11 mouse cellular contexts compared by ENCODE assay signal in genomic region chr4:150061432-150062225, GRCm38 (mm10). TPM values are rescaled to one million over a fixed set of nuclear protein-coding genes. Genes with fewer than 3 reads are reported as not detected.
DNase-seq lines count a peak whose midpoint lies in the region; ATAC-seq lines count a peak whose summit lies in the region.
"Had no signal": no experiment of that assay in that cellular context is flagged by ENCODE, and none has a peak within 500 bp of the region (broad histone marks: within the 10 kb centered on the region; RNA-seq: fewer than 3 reads in every experiment).

No protein-coding gene starts in this region.

- H3K27ac ChIP-seq in lung, embryonic 16.5 days (ENCODE audit: low read length): peak overlapping the region; percentile 66
- peak overlapping the region; percentile 60 for H3K27ac ChIP-seq in embryonic facial prominence, embryonic 13.5 days
- H3K27ac ChIP-seq in stomach, embryonic 15.5 days: peak overlapping the region; percentile 81
- H3K27ac ChIP-seq in forebrain, embryonic 15.5 days (replicated peaks): no peak overlapping the region
- H3K27ac ChIP-seq: heart, embryonic 15.5 days; liver, embryonic 13.5 days had no signal

- peaks cover 9% of the 10 kb centered on the region for H3K36me3 ChIP-seq in lung, embryonic 16.5 days (ENCODE audit: control insufficient read depth, insufficient read depth, low read length)
- no peaks in the 10 kb centered on the region for H3K36me3 ChIP-seq in embryonic facial prominence, embryonic 13.5 days
- no peaks in the 10 kb centered on the region for H3K36me3 ChIP-seq in stomach, embryonic 15.5 days
- no peaks in the 10 kb centered on the region for H3K36me3 ChIP-seq in forebrain, embryonic 15.5 days
- H3K36me3 ChIP-seq: heart, embryonic 15.5 days; liver, embryonic 13.5 days had no signal

- no peaks in the 10 kb centered on the region for H3K9me3 ChIP-seq in lung, embryonic 16.5 days (ENCODE audit: control insufficient read depth, low read length)
- no peaks in the 10 kb centered on the region for H3K9me3 ChIP-seq in embryonic facial prominence, embryonic 13.5 days
- no peaks in the 10 kb centered on the region for H3K9me3 ChIP-seq in stomach, embryonic 15.5 days
- H3K9me3 ChIP-seq in forebrain, embryonic 15.5 days: no peaks in the 10 kb centered on the region
- H3K9me3 ChIP-seq: G1E; heart, embryonic 15.5 days; liver, embryonic 13.5 days had no signal

- no peaks in the 10 kb centered on the region for H3K27me3 ChIP-seq in lung, embryonic 16.5 days (ENCODE audit: control insufficient read depth, insufficient read depth, low read depth, low read length)
- H3K27me3 ChIP-seq in embryonic facial prominence, embryonic 13.5 days: no peaks in the 10 kb centered on the region
- no peaks in the 10 kb centered on the region for H3K27me3 ChIP-seq in stomach, embryonic 15.5 days (replicated peaks)
- H3K27me3 ChIP-seq in forebrain, embryonic 15.5 days: no peaks in the 10 kb centered on the region
- H3K27me3 ChIP-seq: liver, embryonic 13.5 days had no signal

- no peak overlapping the region for H3K4me3 ChIP-seq in lung, embryonic 16.5 days (ENCODE audit: low read length)
- H3K4me3 ChIP-seq in embryonic facial prominence, embryonic 13.5 days: no peak overlapping the region
- H3K4me3 ChIP-seq in stomach, embryonic 15.5 days (replicated peaks): no peak overlapping the region
- no peak overlapping the region for H3K4me3 ChIP-seq in forebrain, embryonic 15.5 days
- H3K4me3 ChIP-seq: heart, embryonic 15.5 days; liver, embryonic 13.5 days had no signal

- H3K4me2 ChIP-seq in lung, embryonic 16.5 days (ENCODE audit: low read depth, low read length): no peak overlapping the region
- H3K4me2 ChIP-seq in embryonic facial prominence, embryonic 13.5 days: no peak overlapping the region
- peak overlapping the region; percentile 10; the same call in 1 of the 2 replicates for H3K4me2 ChIP-seq in stomach, embryonic 15.5 days
- no peak overlapping the region for H3K4me2 ChIP-seq in forebrain, embryonic 15.5 days (replicated peaks)
- H3K4me2 ChIP-seq: heart, embryonic 15.5 days; liver, embryonic 13.5 days had no signal

- peaks cover 30% of the 10 kb centered on the region for H3K4me1 ChIP-seq in lung, embryonic 16.5 days (replicated peaks; ENCODE audit: control insufficient read depth, insufficient read depth, low read length)
- peaks cover 29% of the 10 kb centered on the region for H3K4me1 ChIP-seq in embryonic facial prominence, embryonic 13.5 days
- H3K4me1 ChIP-seq in stomach, embryonic 15.5 days: peaks cover 22% of the 10 kb centered on the region
- H3K4me1 ChIP-seq in forebrain, embryonic 15.5 days: no peaks in the 10 kb centered on the region

- peak overlapping the region; percentile 39; the same call in 1 of the 2 replicates for H3K9ac ChIP-seq in lung, embryonic 16.5 days (ENCODE audit: low read length)
- 0 out of 2 replicates have a peak overlapping the region, but pooled peaks have one; percentile 36 for H3K9ac ChIP-seq in embryonic facial prominence, embryonic 13.5 days
- no peak overlapping the region for H3K9ac ChIP-seq in stomach, embryonic 15.5 days
- no peak overlapping the region for H3K9ac ChIP-seq in forebrain, embryonic 15.5 days (replicated peaks)
- H3K9ac ChIP-seq: heart, embryonic 15.5 days; liver, embryonic 13.5 days had no signal

- no peak for DNase-seq in lung, postnatal 36 days
- DNase-seq in kidney, adult 9 months: peak; percentile 57
- DNase-seq in frontal cortex, postnatal 36 days (ENCODE audit: low spot score in 2 of 2): no peak
- DNase-seq: liver, embryonic 13.5 days; thymus, adult 18-20 months had no signal

- peak; percentile 87 for ATAC-seq in lung, embryonic 16.5 days (ENCODE audit: low read depth)
- 0 out of 2 replicates have a peak, but pooled peaks have one; percentile 8 for ATAC-seq in embryonic facial prominence, embryonic 13.5 days (ENCODE audit: insufficient number of reproducible peaks, insufficient read depth, low FRiP score, low TSS enrichment, low read depth)
- ATAC-seq in stomach, embryonic 15.5 days (ENCODE audit: insufficient read depth, low FRiP score, low read depth): peak; percentile 78
- no peak for ATAC-seq in forebrain, embryonic 15.5 days (replicated peaks)

- 59% methylated on average over 16 of the region's 16 CpGs for WGBS in lung, embryonic 16.5 days
- WGBS in embryonic facial prominence, embryonic 13.5 days: 71% methylated on average over 16 of the region's 16 CpGs
- 73% methylated on average over 16 of the region's 16 CpGs for WGBS in stomach, embryonic 15.5 days
- 80% methylated on average over 16 of the region's 16 CpGs for WGBS in forebrain, embryonic 15.5 days

RNA-seq across cellular contexts. Expression of gene Gpr157, which starts 25.5 kb away (rescaled TPM):
- 2.3 TPM in 2 replicates for polyA plus RNA-seq in lung, embryonic 16.5 days (2015; fragmentation: Nextera tagmentation; extraction: Ambion mirVana)
- polyA plus RNA-seq in embryonic facial prominence, embryonic 13.5 days (2015; fragmentation: Nextera tagmentation; extraction: Ambion mirVana): 1.3 and 1.5 TPM in 2 replicates
- polyA plus RNA-seq in stomach, embryonic 15.5 days (2015; fragmentation: Nextera tagmentation; extraction: Ambion mirVana): 1.2 and 1.3 TPM in 2 replicates
- polyA plus RNA-seq in forebrain, embryonic 15.5 days (2015; fragmentation: Nextera tagmentation; extraction: Ambion mirVana): 0.20 and 0.23 TPM in 2 replicates

RNA-seq across cellular contexts. Expression of gene H6pd, which starts 52.8 kb away (rescaled TPM):
- 38.3 and 39.6 TPM in 2 replicates for polyA plus RNA-seq in lung, embryonic 16.5 days (2015; fragmentation: Nextera tagmentation; extraction: Ambion mirVana)
- polyA plus RNA-seq in embryonic facial prominence, embryonic 13.5 days (2015; fragmentation: Nextera tagmentation; extraction: Ambion mirVana): 7.0 and 8.0 TPM in 2 replicates
- polyA plus RNA-seq in stomach, embryonic 15.5 days (2015; fragmentation: Nextera tagmentation; extraction: Ambion mirVana): 14.4 and 15.3 TPM in 2 replicates
- 1.2 and 1.5 TPM in 2 replicates for polyA plus RNA-seq in forebrain, embryonic 15.5 days (2015; fragmentation: Nextera tagmentation; extraction: Ambion mirVana)

RNA-seq across cellular contexts. Expression of gene Slc2a5, which starts 57.5 kb away (rescaled TPM):
- 0.26 and 0.50 TPM in 2 replicates for polyA plus RNA-seq in lung, embryonic 16.5 days (2015; fragmentation: Nextera tagmentation; extraction: Ambion mirVana)
- 0.76 and 1.1 TPM in 2 replicates for polyA plus RNA-seq in embryonic facial prominence, embryonic 13.5 days (2015; fragmentation: Nextera tagmentation; extraction: Ambion mirVana)
- polyA plus RNA-seq in stomach, embryonic 15.5 days (2015; fragmentation: Nextera tagmentation; extraction: Ambion mirVana): 1.6 and 2.4 TPM in 2 replicates
- 1.9 and 2.4 TPM in 2 replicates for polyA plus RNA-seq in forebrain, embryonic 15.5 days (2015; fragmentation: Nextera tagmentation; extraction: Ambion mirVana)
- polyA plus RNA-seq: G1E had no signal

Comparison
In these comparisons a context has a peak if more than half of its experiments do, and no peak if none do; other contexts are left out.
1. H3K9ac ChIP-seq: peak in lung, embryonic 16.5 days (single experiment) and embryonic facial prominence, embryonic 13.5 days (single experiment); none in stomach, embryonic 15.5 days (single experiment) and forebrain, embryonic 15.5 days (single experiment).